Mouse (Mus musculus): ENCODE results near the gene Mpi.

Gene Mpi

DNA sequence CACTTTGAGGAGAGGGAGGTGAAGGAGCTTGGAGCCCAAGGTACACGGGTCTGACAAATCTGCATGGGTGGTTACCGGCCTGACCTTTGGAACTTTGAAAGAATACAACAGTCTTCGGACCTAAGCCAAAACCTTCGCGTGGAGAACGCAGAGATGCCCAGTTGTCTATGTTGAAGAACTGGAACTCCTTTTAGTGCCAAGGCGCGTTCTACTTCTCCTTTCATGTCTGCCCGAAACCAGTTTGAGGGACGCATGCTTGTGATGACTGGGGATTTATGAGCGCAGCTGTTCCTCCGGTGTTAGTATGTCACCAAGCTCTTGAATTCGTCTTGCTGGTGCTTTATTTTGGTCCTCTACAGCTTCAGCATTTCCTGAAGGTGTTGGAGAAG is 9.1 kb upstream of the Mpi start:
- no peak for DNase-seq (ENCODE audit: low read depth, low spot score)

DNA sequence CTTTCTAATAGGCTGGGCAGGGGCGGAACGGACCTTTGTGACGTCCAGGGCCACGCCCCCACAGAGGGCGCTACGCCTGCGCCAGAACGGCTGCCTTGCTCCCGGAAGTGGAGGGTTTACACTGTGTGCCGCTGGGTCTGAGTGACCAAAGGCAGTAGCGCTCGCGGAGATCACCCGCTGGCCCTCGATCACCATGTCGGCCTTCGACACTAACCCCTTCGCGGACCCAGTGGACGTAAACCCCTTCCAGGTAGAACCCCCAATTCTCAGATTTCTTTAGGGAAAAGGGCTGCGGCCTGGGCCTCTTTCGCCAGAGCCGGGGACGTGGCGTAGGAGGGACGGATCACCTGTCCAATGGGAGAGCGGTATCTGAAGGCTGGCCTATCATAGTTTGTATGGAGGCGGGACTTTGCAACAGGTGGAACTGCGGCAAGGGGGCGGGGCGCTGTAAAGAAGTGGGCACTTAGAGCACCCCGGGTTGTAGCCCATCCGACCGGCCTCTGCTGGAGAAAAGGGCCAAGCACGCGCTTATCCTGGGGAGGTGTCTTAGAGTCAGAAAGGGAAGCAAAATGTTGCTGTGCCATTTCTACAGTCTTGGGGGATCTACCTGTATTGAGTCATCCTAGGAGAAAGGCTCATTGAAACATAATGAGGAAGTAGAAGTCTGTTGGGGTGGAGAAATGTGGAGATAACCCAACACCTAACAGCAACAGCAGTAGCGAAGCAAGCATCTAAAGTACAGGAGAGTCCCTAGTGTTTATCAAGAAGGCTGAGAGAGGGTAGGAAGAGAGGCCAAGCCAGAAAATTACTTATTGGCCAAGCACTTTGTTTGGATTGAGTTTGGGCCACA is 8.5 kb upstream of the Mpi start, which contains the start of gene Scamp2:
TSS of gene Scamp2 (plus strand) at position 83 of the 850 bp plus-strand sequence.
- peak; percentile 84 for DNase-seq (ENCODE audit: low read depth, low spot score)

DNA sequence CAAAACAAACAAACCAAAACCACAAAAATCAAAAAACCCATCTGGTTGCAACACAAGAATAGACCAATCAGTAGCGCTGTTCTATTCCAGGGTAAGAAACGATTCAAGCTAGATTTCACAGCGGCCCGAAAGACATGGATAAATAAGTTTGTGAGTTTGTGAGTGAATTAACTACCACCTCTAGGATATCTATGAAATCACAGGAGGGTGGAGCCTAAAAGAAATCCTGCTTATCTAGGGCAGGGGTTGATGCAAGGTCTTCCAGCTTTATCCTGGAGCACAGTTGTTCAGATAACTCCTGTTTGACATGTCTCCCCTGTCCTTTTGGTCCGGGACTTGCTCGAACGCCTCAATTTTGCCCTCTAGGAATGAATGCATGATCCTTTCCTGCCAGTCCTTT is 7.7 kb upstream of the Mpi start:
- DNase-seq (ENCODE audit: low read depth, low spot score) = no peak

DNA sequence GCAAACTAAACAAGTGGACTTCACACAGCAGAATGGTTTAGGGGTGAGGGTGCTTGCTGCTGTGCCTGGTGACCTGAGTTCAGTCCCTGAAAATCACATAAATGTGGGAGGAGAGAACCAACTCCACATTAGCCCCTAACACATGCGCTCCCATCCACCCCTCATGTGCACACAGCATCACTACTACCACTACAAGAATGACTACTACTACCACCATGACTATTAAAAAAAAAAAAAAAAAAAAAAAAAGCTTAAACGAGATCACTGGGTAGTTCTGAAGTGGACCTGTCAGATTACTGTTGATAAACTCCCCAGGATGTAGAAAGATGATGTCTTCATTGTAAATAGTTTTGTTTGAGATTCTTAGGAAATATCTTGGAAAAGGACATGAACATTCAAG is 7.0 kb upstream of the Mpi start:
- no peak for DNase-seq (ENCODE audit: low read depth, low spot score)

DNA sequence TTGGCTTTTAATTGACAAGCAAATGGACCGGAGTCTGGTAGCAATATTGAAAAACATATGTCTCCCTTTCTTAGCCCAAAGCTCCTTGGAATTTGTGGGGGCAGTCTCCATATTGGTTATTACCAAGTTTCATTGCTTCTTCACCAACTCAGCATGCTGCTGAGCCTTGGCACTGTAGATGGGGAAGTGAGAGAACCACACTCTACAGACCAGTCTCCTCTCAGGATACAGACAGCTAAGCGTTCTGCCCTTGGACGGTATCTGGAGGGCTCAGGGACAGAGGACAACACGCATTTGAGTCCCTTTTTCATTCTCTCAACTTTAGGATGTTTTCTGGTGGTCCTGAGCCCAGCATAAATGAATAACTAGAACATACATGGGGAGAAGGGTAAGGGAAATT is 6.1 kb upstream of the Mpi start:
- no peak for DNase-seq (ENCODE audit: low read depth, low spot score)

DNA sequence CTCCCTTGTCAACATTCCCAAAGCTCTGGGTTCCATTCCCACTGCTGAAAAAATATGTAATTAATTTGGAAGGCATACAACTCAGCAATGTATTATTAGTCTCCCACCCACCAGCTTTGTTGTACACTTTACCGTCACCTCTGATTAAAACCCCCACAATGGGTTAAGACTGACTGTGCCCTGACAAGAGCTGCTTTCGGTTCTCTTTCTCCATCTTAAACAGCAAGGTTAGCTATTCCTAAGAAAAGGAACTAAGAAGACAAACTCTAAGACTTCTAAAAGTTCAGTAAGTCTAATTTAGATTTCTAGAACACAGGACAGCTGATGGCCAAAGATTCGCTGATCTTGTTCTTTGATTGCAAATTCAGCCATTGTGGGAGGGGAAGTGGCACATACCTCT is 4.7 kb upstream of the Mpi start:
- no peak for DNase-seq (ENCODE audit: low read depth, low spot score)

DNA sequence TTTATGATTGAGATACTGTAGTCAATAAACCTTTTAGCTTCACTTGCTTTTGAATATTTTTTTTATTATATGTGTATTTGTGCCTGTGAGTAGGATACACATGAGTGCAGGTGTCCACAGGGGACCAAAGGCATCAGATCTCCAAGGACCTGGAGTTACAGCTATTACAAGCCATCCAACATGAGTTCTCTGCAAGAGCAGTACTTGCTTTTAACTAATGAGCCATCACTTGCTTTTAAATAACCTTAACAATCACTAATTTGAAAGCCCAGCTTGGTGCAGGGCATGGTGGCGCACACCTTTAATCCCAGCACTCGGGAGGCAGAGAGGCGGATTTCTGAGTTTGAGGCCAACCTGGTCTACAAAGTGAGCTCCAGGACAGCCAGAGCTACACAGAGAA is 2.2 kb upstream of the Mpi start:
- DNase-seq (ENCODE audit: low read depth, low spot score) = no peak

DNA sequence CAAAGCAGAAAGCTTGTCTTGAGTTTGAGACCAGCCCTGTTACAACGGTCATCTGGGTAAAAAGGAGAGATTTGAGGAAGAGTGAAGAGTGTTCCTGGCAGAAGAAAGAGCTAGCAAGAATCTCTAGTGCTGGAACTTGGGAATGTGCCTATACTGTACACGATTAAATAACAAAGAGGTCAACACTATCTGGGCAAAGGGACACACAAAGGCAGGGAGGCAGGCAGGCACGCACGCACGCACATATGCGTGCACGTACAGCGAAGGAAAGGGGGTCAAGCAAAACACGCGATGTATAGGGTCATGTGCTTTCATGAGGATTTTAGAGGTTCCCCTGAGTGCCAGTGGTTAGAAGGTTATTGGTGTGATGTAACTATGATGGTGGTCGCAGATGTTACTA is 556 bp upstream of the Mpi start:
- no peak for DNase-seq (ENCODE audit: low read depth, low spot score)

DNA sequence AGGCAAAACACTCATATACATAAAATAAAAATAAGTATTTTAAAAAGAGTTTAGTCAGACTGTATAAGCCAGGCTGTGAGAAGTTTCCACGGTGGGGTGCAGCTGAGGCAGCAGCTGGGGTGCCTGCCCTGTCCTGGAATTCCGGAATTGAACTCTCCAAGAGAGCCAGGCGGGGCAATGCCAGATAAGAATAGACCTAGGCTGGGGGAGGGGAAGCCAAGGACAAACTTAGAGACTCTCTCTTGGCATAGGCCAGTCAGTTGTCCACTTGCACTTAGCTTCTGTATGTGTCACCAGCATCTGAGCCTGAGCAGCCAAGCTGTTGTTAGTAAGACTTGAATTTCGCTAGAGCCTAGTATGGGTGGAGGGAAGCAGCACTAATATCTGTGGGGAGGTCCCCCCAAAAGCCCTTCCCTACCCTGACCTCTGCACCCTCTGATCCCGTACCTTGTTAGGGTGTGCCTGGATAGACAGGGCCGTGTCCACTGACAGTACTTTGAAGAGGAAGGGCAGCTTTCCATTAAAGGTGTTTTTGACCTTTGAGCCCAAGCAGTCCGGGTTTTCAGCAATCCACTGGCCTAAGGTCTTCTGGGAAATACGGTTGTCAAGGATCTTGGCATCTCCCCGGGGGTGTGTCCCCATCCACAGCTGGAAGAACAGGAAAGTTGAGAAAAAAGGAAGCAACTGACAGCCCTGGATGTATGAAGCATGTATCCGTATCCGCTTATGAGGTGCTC is 2.3 kb downstream of the Mpi start:
- no peak for DNase-seq (ENCODE audit: low read depth, low spot score)

DNA sequence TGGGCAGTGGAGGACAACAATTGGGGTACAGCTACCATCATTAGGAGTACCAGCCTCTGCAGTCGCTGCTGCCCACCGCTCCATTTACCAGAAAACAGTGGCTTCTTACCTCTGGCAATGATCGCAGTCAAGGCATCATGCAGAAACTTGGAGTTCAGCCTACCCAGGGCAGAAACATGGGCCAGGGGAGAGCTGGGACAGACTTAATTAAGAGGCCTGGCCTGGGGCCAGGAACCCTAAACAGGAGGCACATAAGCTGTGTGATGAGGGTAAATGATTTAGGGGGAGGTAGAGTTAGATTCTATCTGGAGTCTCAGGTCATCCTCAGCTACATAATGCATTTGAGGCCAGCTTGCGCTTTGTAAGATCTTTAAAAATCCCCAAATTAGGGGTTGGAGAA is 3.4 kb downstream of the Mpi start:
- no peak for DNase-seq (ENCODE audit: low read depth, low spot score)

DNA sequence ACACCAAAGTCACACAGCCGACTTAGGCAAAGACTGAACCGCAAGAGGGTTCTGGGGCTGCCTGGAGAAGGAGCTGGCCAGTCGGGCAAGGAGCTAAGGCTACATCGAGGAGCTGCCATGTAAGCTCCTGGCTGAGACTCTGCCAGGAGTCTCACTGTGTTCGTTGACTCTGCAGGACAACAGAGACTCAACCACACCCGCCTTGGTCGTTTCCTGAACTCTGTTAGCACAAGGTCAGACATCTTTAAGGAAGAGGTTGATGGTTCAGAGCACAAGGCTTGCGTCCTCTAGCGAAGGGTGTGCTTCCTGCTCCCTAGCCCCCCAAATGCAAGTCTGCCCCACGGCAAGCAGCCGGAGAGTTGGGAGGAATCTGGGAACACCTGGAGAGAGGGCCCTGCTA is 4.7 kb downstream of the Mpi start:
- no peak for DNase-seq (ENCODE audit: low read depth, low spot score)

DNA sequence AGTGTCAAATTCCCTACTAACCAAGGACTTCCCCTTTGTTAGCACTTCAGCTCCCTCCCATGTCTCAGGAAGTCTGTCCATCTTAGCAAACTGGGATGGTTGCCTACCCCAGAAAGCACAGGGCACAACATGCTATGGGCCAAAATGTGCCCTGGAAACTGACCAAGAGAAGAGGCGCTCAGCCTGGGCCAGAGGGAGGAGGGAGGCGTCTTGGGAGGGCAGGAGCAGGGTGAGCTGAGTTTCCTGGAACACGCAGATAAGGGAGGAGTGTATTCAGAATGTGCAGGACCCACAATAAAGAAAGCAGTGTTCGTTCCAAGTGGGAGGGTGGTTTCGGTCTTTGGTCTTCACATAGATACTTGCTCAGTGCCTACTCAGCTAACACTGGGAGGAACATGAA is 5.3 kb downstream of the Mpi start:
- DNase-seq (ENCODE audit: low read depth, low spot score) = no peak

DNA sequence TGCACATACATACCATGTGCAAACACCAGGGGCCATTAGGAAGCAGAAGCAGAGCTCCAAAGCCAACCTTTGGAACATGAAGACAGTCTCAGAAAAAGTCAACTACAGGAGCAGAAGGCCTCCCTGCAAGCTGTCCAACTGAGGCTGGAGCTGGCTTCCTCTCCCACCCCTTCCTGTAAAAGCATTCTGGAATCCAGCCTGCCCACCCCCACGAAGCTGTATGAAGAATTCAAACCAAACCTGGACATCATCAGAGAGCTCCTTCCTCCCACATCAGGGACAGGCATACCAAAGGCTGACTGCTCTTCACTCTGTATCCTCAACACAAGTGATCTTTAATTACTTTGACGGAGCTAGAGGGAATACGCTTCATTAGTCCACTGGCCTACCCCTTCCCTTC is 8.6 kb downstream of the Mpi start:
- DNase-seq (ENCODE audit: low read depth, low spot score) = no peak

DNA sequence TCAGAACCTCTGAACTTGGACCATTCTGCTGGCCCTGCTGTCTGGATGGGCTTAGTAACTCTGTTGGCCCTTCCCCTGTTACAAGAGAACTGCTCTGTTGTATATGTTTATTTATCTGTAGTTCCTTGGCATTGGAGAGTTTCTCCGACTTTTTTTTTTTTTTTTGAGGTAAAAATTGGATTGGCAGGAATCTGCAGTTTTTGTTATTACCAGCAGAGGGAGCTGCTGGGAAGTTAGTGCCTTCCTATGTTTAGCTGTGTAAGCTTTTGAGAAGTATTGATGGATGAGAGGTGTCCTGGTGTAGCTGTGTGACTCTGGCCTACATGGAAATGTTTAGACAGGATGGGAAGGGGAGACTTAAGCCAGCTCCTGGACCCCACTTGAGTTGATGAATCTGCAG is 11.3 kb downstream of the Mpi start:
- no peak for DNase-seq (ENCODE audit: low read depth, low spot score)

DNA sequence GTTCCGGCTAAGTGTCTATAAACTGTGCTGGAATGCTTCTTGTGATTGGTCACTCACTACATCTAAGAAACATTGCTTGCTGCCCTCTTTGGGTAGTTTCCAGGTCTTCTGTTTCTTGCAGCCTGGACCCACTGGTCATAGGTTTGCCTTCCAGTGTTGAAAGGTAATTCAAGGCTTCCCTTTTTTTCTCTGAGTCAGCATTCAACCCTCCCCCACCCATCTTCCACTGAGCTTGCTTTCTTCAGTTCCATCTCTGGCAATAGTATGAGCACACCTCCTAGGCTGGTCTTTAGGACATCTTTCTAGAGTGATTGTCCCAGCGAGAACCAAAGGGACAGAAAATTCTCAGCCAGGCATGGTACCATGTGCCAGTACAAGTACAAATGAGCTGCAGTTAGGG is 13.0 kb downstream of the Mpi start:
- DNase-seq (ENCODE audit: low read depth, low spot score) = no peak

DNA sequence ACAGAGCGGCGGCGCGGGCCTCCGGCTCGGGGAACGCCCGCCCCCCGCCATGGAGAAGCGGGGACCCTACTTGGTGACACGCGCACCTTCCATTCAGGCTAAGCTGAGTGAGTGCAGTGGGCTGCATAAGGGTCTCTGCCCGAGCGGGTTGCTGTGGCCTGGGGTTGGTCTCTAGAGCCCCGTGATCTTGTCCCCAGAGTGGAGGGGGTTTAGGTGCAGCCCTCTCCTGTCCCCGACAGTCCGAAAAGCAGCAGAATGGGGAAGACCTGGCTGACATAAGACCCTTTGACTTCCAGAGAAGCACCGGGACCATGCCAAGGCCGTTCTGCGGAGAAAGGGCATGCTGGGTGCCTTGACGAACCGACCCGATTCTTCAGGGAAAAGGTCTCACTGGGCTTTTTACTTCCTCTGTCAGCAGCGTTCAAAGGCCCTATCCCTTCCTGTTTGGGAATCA is 14.8 kb downstream of the Mpi start:
- DNase-seq (ENCODE audit: low read depth, low spot score) = no peak

DNA sequence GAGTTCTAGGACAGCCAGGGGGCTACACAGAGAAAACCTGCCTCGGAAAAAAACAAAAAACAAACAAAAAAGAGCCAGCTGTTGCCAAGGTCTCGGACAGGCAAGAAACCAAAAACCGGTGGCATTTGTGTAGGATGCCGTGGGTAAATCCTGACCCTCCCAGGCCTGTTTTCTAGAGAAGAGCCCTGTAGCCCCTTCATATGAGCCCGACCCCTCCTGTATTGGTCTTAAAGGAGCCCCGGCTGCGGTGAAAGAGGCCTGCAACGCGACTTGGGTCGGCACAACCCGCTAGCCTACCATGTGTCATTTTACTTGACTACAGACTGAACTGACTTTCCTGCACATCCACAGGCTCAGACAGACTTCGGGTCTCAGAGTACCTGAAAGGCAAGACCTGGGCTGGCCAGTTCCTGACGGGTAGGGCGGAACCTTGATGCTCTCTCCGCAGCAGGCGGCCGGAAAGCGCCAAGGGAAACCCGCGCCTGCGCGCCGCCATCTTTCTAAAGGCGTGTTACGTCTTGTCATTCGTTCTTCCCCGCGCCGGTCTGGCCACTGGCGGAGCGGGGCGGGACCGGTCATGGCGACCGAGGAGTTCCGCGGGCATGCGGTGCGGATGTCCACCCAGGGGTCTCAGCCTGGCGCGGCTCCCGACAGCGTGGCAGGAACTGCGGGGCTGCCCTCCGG is 15.4 kb downstream of the Mpi start, which contains the start of gene Fam219b:
TSS of gene Fam219b (plus strand) at position 485 of the 684 bp plus-strand sequence.
- peak; percentile 84 for DNase-seq (ENCODE audit: low read depth, low spot score)

DNA sequence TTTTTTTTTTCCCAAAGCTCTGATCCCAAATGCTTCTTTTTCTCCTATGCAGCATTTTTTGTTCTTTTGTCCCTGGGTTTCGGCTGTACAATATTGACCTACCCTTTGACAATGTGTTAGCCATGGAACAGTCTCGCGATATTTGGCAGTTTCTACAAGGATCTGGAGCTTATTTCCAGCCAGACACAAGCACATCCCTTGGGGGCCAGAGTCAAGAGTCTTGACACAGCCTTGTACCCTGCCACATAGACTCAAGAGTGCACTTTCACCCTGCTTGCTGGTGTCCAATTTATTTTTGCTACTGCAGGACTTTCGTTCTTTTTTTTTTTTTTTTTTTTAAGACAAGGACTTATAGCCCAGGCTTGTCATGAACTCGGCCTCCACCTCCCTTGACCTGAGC is 16.2 kb downstream of the Mpi start:
- no peak for DNase-seq (ENCODE audit: low read depth, low spot score)

DNA sequence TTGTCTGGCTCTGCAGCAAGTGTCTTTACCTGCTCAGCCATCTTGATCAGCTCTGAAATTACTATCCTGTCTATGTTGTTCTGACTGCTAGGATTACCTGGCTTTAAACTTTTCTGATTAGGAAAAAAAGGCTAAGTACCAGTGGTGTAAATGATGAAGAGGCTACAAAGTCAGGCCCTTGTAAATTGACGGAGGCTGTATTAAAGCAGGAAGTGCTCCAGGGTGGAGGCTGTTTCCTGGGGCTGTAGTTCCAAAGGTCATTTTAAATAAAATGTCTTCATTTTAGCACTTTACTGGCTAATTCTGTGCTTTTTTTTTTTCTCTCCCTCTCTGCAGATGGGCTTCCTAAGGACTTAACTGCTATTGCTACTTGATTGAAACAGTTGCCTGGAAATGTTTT is 20.6 kb downstream of the Mpi start:
- DNase-seq (ENCODE audit: low read depth, low spot score) = no peak

DNA sequence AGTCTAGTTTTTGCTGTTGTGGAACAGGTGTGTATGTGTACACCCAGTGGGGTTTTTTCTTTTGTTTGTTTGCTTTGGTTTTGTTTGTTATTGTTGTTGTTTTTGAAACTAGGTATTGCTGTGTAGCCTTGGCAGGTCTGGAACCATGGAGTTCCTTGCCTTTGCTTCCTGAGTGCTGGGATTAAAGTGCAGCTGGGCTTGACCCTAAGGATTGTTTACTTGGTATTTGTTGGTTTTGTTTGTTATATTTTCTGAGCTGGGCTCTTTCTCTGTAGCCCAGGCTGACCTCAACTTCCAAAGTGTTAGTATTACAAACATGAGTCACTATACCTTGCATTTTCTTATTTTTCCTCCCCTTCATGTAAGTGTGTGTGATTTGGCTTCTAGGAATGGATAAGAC is 26.1 kb downstream of the Mpi start:
- DNase-seq (ENCODE audit: low read depth, low spot score) = no peak

DNA sequence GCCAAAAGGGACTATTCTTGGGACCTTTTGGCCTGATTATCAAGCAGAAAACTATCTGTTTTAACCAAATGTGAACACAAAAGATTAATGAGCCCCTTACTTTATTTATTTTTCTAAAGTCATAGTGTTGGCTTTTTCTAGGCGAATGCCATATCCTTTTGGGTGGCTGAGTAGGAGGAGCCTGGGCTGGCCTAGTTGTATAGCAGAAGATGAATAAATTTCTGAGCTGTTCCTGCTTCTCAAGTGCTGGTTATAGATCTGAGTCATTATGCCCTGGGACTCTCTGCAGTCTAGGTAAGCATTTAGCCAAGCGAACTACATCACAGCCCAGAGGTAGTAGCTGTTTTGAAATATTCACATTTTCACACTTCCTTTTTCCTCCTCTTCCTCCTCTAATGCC is 27.0 kb downstream of the Mpi start:
- DNase-seq (ENCODE audit: low read depth, low spot score) = no peak

DNA sequence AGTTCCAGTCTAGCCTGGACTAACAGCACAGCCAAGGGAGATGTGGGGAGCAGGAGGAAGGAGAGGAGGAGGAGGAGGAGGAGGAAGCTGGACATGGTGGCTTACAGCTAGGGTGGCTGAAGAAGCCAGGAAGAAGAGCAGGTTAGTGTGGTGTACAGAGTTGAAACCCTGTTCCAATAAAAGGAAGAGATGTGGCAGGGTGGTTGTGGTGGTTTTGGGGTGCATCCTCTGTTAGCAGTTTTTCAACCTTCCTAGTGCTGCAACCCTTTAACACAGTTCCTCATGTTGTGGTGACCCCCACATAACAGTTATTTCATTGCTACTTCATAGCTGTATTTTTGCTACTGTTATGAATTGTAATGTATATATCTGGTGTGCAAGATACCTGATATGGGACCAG is 28.1 kb downstream of the Mpi start:
- no peak for DNase-seq (ENCODE audit: low read depth, low spot score)
